Comparison of ENCODE assay signal across 10 mouse cellular contexts in the genomic region with DNA sequence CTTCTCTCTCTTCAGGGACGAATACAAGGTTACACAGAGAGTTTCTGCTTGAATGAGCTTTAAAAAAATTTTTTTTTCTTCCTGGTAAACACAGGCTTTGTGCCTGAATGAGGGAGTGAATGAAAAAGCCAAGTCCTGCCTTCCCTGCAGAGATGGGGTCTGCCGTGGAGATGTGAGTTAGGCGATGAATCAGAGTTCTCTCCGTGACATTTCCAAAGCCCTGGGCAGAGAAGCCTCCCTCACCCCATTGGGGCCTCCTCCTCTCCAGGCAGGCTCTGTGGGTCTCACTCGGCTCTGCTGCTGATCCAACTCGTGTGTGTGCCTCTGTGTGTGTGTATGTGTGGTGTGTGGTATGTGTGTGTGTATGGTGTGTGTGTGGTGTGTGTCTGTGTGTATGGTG.
DNase-seq lines count a peak whose midpoint lies in the region; ATAC-seq and TF ChIP-seq lines count a peak whose summit lies in the region.
"Had no signal": no experiment of that assay in that cellular context is flagged by ENCODE, and none has a peak within 500 bp of the region (broad histone marks: within the 10 kb centered on the region; RNA-seq: fewer than 3 reads in every experiment).

No protein-coding gene starts in this region.

- no peaks in the 10 kb centered on the region for H3K9me3 ChIP-seq in kidney, embryonic 16.5 days (ENCODE audit: low read length)
- no peaks in the 10 kb centered on the region for H3K9me3 ChIP-seq in forebrain, embryonic 12.5 days
- H3K9me3 ChIP-seq in midbrain, embryonic 12.5 days: no peaks in the 10 kb centered on the region
- H3K9me3 ChIP-seq: limb, embryonic 15.5 days had no signal

- 0 out of 2 replicates have a peak, but pooled peaks have one; percentile 23 for ATAC-seq in kidney, embryonic 16.5 days (ENCODE audit: low FRiP score, low TSS enrichment)
- 0 out of 2 replicates have a peak, but pooled peaks have one; percentile 33 for ATAC-seq in forebrain, embryonic 12.5 days (ENCODE audit: low FRiP score)
- no peak for ATAC-seq in midbrain, embryonic 12.5 days (ENCODE audit: low FRiP score, low read depth)

- no peak overlapping the region for H3K4me2 ChIP-seq in kidney, embryonic 16.5 days (replicated peaks; ENCODE audit: low read depth, low read length)
- H3K4me2 ChIP-seq in forebrain, embryonic 12.5 days: no peak overlapping the region
- no peak overlapping the region; the same call in 1 of the 2 replicates for H3K4me2 ChIP-seq in midbrain, embryonic 12.5 days (replicated peaks)
- H3K4me2 ChIP-seq: limb, embryonic 15.5 days had no signal

- no peaks in the 10 kb centered on the region for H3K36me3 ChIP-seq in kidney, embryonic 16.5 days (ENCODE audit: insufficient read depth, low read length)
- H3K36me3 ChIP-seq in forebrain, embryonic 12.5 days (replicated peaks): no peaks in the 10 kb centered on the region
- H3K36me3 ChIP-seq in midbrain, embryonic 12.5 days: no peaks in the 10 kb centered on the region
- H3K36me3 ChIP-seq: limb, embryonic 15.5 days had no signal

- TF ChIP-seq CTCF in bone marrow, adult 2 months (IDR thresholded peaks at IDR 0.05; ENCODE audit: control insufficient read depth, insufficient read depth, low read length): no peak

- DNase-seq in kidney, postnatal 14 days: no peak
- no peak for DNase-seq in MN1 (ENCODE audit: low spot score)
- DNase-seq in urinary bladder, postnatal 25 days (ENCODE audit: low spot score): no peak
- DNase-seq: kidney, adult 18-20 months had no signal

- TF ChIP-seq POLR2A in bone marrow, adult 2 months (IDR thresholded peaks at IDR 0.05; ENCODE audit: borderline replicate concordance, control insufficient read depth, low read depth, low read length): no peak

- H3K4me3 ChIP-seq in kidney, embryonic 16.5 days (ENCODE audit: low read length): no peak overlapping the region
- no peak overlapping the region for H3K4me3 ChIP-seq in bone marrow, adult 2 months (replicated peaks; ENCODE audit: control insufficient read depth, low read depth, low read length)
- H3K4me3 ChIP-seq in forebrain, embryonic 12.5 days (replicated peaks): no peak overlapping the region
- no peak overlapping the region for H3K4me3 ChIP-seq in midbrain, embryonic 12.5 days
- H3K4me3 ChIP-seq: limb, embryonic 15.5 days; myocyte had no signal

- no peak overlapping the region for H3K9ac ChIP-seq in kidney, embryonic 16.5 days (replicated peaks; ENCODE audit: low read length)
- H3K9ac ChIP-seq in forebrain, embryonic 12.5 days: no peak overlapping the region
- no peak overlapping the region for H3K9ac ChIP-seq in midbrain, embryonic 12.5 days (replicated peaks)
- H3K9ac ChIP-seq: limb, embryonic 15.5 days had no signal

- H3K4me1 ChIP-seq in kidney, embryonic 16.5 days (ENCODE audit: insufficient read depth, low read length): no peaks in the 10 kb centered on the region
- H3K4me1 ChIP-seq in bone marrow, adult 2 months (ENCODE audit: control insufficient read depth, insufficient read depth, low read length): peaks cover 10% of the 10 kb centered on the region
- peaks cover 27% of the 10 kb centered on the region for H3K4me1 ChIP-seq in forebrain, embryonic 12.5 days
- peaks cover 24% of the 10 kb centered on the region for H3K4me1 ChIP-seq in midbrain, embryonic 12.5 days
- H3K4me1 ChIP-seq: limb, embryonic 15.5 days had no signal

- no peak overlapping the region for H3K27ac ChIP-seq in kidney, embryonic 16.5 days (ENCODE audit: low read length)
- peak overlapping the region; percentile 53; the same call in 1 of the 2 replicates for H3K27ac ChIP-seq in bone marrow, adult 2 months (ENCODE audit: control insufficient read depth, insufficient read depth, low read depth, low read length, poor library complexity)
- H3K27ac ChIP-seq in forebrain, embryonic 12.5 days: peak overlapping the region; percentile 50; the same call in 1 of the 2 replicates
- H3K27ac ChIP-seq in midbrain, embryonic 12.5 days (replicated peaks): peak overlapping the region; percentile 63; the same call in 1 of the 2 replicates
- H3K27ac ChIP-seq: limb, embryonic 15.5 days had no signal

- H3K27me3 ChIP-seq in kidney, embryonic 16.5 days (ENCODE audit: insufficient read depth, low read length): no peaks in the 10 kb centered on the region
- no peaks in the 10 kb centered on the region for H3K27me3 ChIP-seq in forebrain, embryonic 12.5 days
- no peaks in the 10 kb centered on the region for H3K27me3 ChIP-seq in midbrain, embryonic 12.5 days
- H3K27me3 ChIP-seq: limb, embryonic 15.5 days had no signal

- 45% methylated on average over 6 of the region's 6 CpGs for WGBS in kidney, embryonic 16.5 days
- WGBS in bone marrow, adult 2 months: 38% methylated on average over 6 of the region's 6 CpGs
- 7% methylated on average over 6 of the region's 6 CpGs for WGBS in forebrain, embryonic 12.5 days
- 19% methylated on average over 6 of the region's 6 CpGs for WGBS in midbrain, embryonic 12.5 days
